Mouse (Mus musculus): ENCODE results near the gene B4galnt2.

DNA sequence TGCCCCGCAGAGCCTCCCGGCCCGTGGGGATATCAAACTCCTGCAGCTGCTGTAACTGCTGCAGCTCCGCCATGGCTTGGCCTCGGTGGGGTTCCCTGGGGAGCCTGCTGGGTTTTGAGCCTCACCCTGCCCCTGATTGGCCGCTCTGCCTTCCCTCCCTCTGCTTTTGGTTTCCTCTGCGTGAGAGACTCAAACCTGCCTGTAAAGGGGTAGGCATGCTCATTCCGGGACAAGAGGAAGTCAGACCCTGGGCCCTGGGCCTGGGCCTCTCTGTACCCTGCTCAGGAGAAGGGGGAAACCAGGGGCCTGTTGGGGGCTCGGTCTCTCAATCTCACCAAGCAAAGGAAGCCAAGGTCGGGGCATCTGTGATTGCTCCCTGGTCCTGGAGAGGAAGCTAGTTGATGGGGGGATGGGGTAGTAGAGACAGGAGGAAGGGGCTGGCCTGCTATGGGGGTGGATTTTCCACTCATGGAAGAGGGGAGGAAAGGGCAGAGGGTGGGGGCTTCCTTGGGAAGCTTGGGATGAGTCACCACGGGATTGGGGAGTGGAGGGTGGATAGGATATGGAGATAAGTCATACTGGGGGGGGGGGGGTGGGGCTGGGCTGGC is 72.5 kb downstream of the B4galnt2 start, which contains the start of gene Abi3:
- TF ChIP-seq MAFK (IDR thresholded peaks at IDR 0.05; ENCODE audit: insufficient read depth, low read depth, low read length): no peak
- TF ChIP-seq ZNF384 (IDR thresholded peaks at IDR 0.05; ENCODE audit: low read depth, low read length): no peak
- TF ChIP-seq CHD2 (IDR thresholded peaks at IDR 0.05; ENCODE audit: low read depth, low read length): no peak

All from ES-E14 (cell line).